Mouse (Mus musculus) liver, postnatal 0 days (tissue): Measurements from ENCODE around the gene Adprh. TPM values are rescaled to one million over a fixed set of nuclear protein-coding genes. Genes with fewer than 3 reads are reported as not detected.

ENCODE experiments used
- ATAC-seq: fragments of 200-750 bp; cut with Nextera tagmentation; 2 replicates; pipeline ENCODE4 v1.8.0; 2017; ENCODE audit warnings: mild to moderate bottlenecking, moderate library complexity
- DNase-seq: peaks from one replicate; pipeline ENCODE4 v3.0.0-alpha.2; 2016
- H3K27ac ChIP-seq: fragments of 300-500 bp; sonication (generic); 2 replicates; pipeline ENCODE4 v1.5.1; 2014; ENCODE audit warnings: antibody characterized with exemption, moderate library complexity, mild to moderate bottlenecking, low read depth
- H3K27me3 ChIP-seq: fragments of 300-500 bp; sonication (generic); 2 replicates; pipeline ENCODE4 v1.6.1; 2014; ENCODE audit warnings: low read length, control low read depth, mixed read lengths; ENCODE audit not compliant: insufficient read depth
- H3K36me3 ChIP-seq: fragments of 300-500 bp; sonication (generic); replicated peaks from 2 replicates; pipeline ENCODE4 v1.6.1; 2014; ENCODE audit warnings: mild to moderate bottlenecking, control low read depth, low read length, moderate library complexity, mixed read lengths; ENCODE audit not compliant: insufficient read depth
- H3K4me1 ChIP-seq: fragments of 300-500 bp; sonication (generic); 2 replicates; pipeline ENCODE4 v1.6.1; 2014; ENCODE audit warnings: antibody characterized with exemption, mild to moderate bottlenecking, control low read depth; ENCODE audit not compliant: insufficient read depth
- H3K4me2 ChIP-seq: fragments of 300-500 bp; sonication (generic); 2 replicates; pipeline ENCODE4 v1.6.1; 2014; ENCODE audit warnings: low read depth, mild to moderate bottlenecking, low read length, moderate library complexity, mixed read lengths
- H3K4me3 ChIP-seq: fragments of 300-500 bp; sonication (generic); 2 replicates; pipeline ENCODE4 v1.5.1; 2014; ENCODE audit warnings: low read depth, low read length
- H3K9ac ChIP-seq: fragments of 300-500 bp; sonication (generic); replicated peaks from 2 replicates; pipeline ENCODE4 v1.6.1; 2014; ENCODE audit warnings: mild to moderate bottlenecking, moderate library complexity
- H3K9me3 ChIP-seq: fragments of 300-500 bp; sonication (generic); 2 replicates; pipeline ENCODE4 v1.6.1; 2016; ENCODE audit warnings: mild to moderate bottlenecking, control low read depth, low read length, mixed read lengths
- CTCF ChIP-seq: sonication (generic); IDR thresholded peaks from 2 replicates; pipeline ENCODE4 v1.5.1; 2016; ENCODE audit warnings: antibody characterized with exemption, low read depth
- EP300 ChIP-seq: IDR thresholded peaks from 2 replicates; pipeline ENCODE4 v1.6.1; 2016; ENCODE audit warnings: antibody characterized with exemption, low read depth, mild to moderate bottlenecking
- WGBS: fragments of 180-500 bp; shearing (Covaris S2); extraction: QIAGEN DNeasy Blood & Tissue Kit; methylation state at CpG from one replicate; pipeline ENCODE4 v1.1.7; 2014; ENCODE audit not compliant: insufficient replicate concordance; 5-methylcytosine and 5-hydroxymethylcytosine counted together
- polyA plus RNA-seq: library from polyadenylated mRNA; unstranded; fragments of >200 nt; fragmentation: Nextera tagmentation; extraction: Ambion mirVana; gene quantifications from 2 replicates; pipeline ENCODE4 v1.2.1, GENCODE M21; 2015

Gene Adprh
- polyA plus RNA-seq, 1 experiment from 2014 or later = 22.2 TPM

- H3K27ac ChIP-seq = no peak overlapping the region
Observed at GRCm38 (mm10) chr16:38445576-38445975, 6.9 kb downstream of the Adprh start.

DNA sequence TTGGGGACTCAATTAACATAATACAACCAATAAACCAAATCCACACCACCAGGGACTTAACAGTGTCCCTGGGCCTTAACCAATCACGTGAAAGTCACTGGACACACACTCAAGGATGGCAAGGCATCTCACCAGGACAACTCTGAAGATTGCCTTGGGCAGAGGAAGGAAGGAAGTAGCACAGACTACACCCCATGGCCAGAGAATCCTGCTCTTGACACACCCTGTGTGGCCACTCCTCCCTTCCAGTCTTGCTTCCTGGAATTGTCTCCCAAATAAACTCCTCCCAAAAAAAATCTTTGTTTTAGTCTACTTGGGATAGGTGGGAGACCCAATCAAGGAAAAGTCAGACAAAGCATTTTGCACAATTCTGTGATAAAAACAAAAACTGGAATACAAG lies 7.5 kb downstream of the Adprh start:
- Histone ChIP-seq H3K4me3 (no peak overlapping the region), H3K4me2 (no peak overlapping the region), H3K27ac (no peak overlapping the region), H3K9me3 (no peaks in the 10 kb centered on the region), H3K9ac (no peak overlapping the region), H3K36me3 (peaks cover 29% of the 10 kb centered on the region), H3K27me3 (no peaks in the 10 kb centered on the region), H3K4me1 (peaks cover under 1% of the 10 kb centered on the region)
- 73% methylated on average over 1 of the region's 1 CpGs for whole genome bisulfite sequencing
- TF ChIP-seq CTCF (no peak), EP300 (no peak)
- DNase-seq (no peak), ATAC-seq (no peak)

More at GRCm38 (mm10) chr16:38445576-38445975, 6.9 kb downstream of the Adprh start:
- Histone ChIP-seq H3K4me2 (no peak overlapping the region), H3K4me1 (peaks cover 5% of the 10 kb centered on the region), H3K9me3 (no peaks in the 10 kb centered on the region), H3K36me3 (peaks cover 29% of the 10 kb centered on the region), H3K9ac (no peak overlapping the region), H3K4me3 (no peak overlapping the region), H3K27me3 (no peaks in the 10 kb centered on the region)
- DNase-seq (no peak), ATAC-seq (no peak)
- 91% methylated on average over 20 of the region's 20 CpGs for WGBS
- TF ChIP-seq CTCF = no peak
- no peak for TF ChIP-seq EP300

GRCm38 (mm10) chr16:38443721-38444464 lies 8.6 kb downstream of the Adprh start:
- Histone ChIP-seq H3K27ac (no peak overlapping the region), H3K4me1 (no peaks in the 10 kb centered on the region), H3K9me3 (no peaks in the 10 kb centered on the region), H3K9ac (no peak overlapping the region), H3K4me3 (no peak overlapping the region), H3K27me3 (no peaks in the 10 kb centered on the region), H3K36me3 (peaks cover 29% of the 10 kb centered on the region), H3K4me2 (no peak overlapping the region)
- WGBS = 90% methylated on average over 7 of the region's 7 CpGs
- ATAC-seq (no peak), DNase-seq (no peak)
- TF ChIP-seq EP300 = no peak
- TF ChIP-seq CTCF = no peak

DNA sequence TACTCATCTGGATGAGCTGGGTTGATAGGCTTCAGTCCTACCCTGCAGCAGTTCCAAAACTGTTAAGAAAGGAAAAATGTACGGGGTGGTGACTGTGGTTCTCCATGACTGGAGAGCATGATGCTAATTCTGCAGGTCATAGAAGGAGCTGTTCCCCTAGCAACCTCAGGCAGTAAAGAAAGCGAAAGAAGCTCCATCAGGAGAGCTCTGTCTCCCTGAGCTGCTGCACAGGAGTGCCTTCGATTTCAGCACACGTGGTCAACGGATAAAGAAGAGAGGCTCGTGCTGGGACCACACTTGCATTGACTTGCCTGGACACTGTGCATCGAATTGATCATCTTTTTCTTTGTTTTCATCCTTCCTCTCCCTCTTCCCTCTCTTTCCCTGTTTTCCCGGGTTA lies 10.3 kb downstream of the Adprh start:
- H3K9ac ChIP-seq = no peak overlapping the region
- H3K27ac ChIP-seq = no peak overlapping the region
- H3K27me3 ChIP-seq = no peaks in the 10 kb centered on the region
- DNase-seq = no peak
- H3K4me2 ChIP-seq = no peak overlapping the region
- H3K4me1 ChIP-seq = no peaks in the 10 kb centered on the region
- H3K4me3 ChIP-seq = no peak overlapping the region
- H3K9me3 ChIP-seq = no peaks in the 10 kb centered on the region
- peaks cover 20% of the 10 kb centered on the region for H3K36me3 ChIP-seq
- 76% methylated on average over 8 of the region's 8 CpGs for WGBS
- no peak for ATAC-seq
- TF ChIP-seq CTCF (no peak), EP300 (no peak)

DNA sequence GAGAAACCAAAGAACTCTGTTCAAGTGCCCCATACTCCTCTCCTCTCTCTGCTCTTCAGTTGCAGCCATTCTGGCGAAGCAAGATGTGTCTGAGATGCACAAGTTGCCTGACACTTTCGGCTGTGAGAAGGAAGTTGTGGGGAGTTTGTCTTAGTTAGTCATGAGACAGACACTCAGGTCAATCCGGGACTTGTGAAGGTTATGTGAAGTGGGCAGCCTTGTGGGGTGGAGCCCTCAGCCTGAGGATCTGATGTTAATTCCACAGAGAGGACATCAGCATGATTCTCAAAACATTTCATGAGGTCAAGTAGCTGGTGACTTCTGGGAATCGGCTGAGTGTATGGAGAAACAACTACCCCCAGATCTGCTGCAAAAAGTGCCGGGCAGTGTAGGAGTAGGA lies 10.9 kb downstream of the Adprh start:
- Histone ChIP-seq H3K4me2 (no peak overlapping the region), H3K4me3 (no peak overlapping the region), H3K36me3 (peaks cover 16% of the 10 kb centered on the region), H3K27me3 (no peaks in the 10 kb centered on the region), H3K4me1 (no peaks in the 10 kb centered on the region), H3K27ac (no peak overlapping the region), H3K9ac (no peak overlapping the region), H3K9me3 (no peaks in the 10 kb centered on the region)
- ATAC-seq = no peak
- TF ChIP-seq EP300 (no peak), CTCF (no peak)
- no peak for DNase-seq
- 75% methylated on average over 5 of the region's 5 CpGs for WGBS

DNA sequence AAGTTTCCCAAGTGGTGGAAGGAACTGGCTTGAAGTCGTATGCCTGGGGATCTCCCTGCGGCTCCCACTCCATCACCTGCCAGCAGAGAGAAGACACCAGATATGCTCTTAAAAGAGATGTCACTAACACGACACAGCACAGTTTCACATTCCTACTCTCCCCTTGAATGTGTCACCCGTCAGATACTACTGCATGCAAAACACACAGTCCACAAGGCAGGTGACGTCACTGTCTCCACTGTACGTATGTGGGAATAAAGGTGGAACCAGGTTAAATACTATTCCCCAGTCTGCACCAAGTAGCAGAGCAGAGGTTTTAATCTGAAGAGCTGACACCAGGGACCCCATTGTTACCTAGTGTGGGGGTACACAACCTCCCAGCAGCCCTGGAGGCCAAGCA lies 12.1 kb downstream of the Adprh start:
- TF ChIP-seq CTCF = no peak
- no peak for TF ChIP-seq EP300
- no peak overlapping the region for H3K9ac ChIP-seq
- WGBS = 77% methylated on average over 6 of the region's 6 CpGs
- no peaks in the 10 kb centered on the region for H3K27me3 ChIP-seq
- H3K4me2 ChIP-seq = no peak overlapping the region
- no peak overlapping the region for H3K27ac ChIP-seq
- H3K4me3 ChIP-seq = no peak overlapping the region
- ATAC-seq (no peak), DNase-seq (no peak)
- no peaks in the 10 kb centered on the region for H3K4me1 ChIP-seq
- H3K36me3 ChIP-seq = peaks cover 7% of the 10 kb centered on the region
- no peaks in the 10 kb centered on the region for H3K9me3 ChIP-seq

DNA sequence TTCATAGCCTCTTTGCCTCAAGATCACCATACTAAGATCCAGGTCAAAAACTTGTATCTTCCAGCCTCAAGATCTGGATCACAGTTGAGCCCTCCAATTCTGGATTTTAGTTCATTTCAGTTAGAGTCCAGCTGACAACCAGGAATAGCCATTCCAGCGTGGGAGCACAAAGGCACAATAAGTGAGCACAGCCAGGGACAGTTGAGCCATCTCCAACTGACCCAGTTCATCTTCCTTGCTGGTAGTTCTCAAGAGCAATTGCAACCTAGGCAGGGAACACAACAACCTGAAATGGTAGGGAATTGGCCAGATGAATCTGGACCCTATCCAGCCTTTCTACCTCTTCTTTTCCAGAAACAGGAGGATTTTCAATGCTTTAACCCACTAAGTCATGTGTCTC lies 13.3 kb downstream of the Adprh start:
- DNase-seq (no peak), ATAC-seq (no peak)
- WGBS = 67% methylated on average over 1 of the region's 1 CpGs
- Histone ChIP-seq H3K4me3 (no peak overlapping the region), H3K36me3 (no peaks in the 10 kb centered on the region), H3K9ac (no peak overlapping the region), H3K4me1 (no peaks in the 10 kb centered on the region), H3K27ac (no peak overlapping the region), H3K27me3 (no peaks in the 10 kb centered on the region), H3K4me2 (no peak overlapping the region), H3K9me3 (no peaks in the 10 kb centered on the region)
- TF ChIP-seq CTCF = no peak
- TF ChIP-seq EP300 = no peak
